Mouse (Mus musculus): Measurements from ENCODE around the gene Gp6. TPM values are rescaled to one million over a fixed set of nuclear protein-coding genes. Genes with fewer than 3 reads are reported as not detected.
A peak's percentile ranks its signal among the peaks of the same experiment; 100 is the strongest.
"Not testable (repeated sequence)": the region's sequence is repeated elsewhere in the genome, so short reads cannot be mapped to it uniquely, and the experiment has no call there.

Gene Gp6
- polyA plus RNA-seq (2015; fragmentation: Nextera tagmentation; extraction: Ambion mirVana): 0.10 and 0.11 TPM in 2 replicates

DNA sequence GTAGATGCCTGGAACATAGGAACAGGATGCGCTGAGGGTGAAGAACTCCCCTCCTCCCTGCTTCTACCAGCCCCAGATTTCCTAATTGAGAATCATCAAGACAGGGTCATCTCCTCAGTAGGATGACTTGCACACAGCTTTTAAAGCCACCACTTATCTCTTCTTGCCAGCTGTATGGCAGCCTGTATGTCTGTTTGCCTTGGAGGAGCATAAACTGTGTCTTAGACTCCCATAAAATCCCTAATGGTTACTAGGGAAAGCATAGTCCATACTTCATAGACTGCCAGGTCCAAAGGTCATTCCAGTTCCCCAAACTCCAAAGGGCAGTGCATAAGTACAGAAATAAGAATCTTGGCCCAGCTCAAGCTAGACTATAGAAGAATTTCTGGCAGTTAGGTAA lies at the start of gene Gp6:
Gene Gp6, minus strand, starts transcription at position 15 of the 400 bp plus-strand sequence.
- no peaks in the 10 kb centered on the region for H3K27me3 ChIP-seq
- H3K36me3 ChIP-seq: no peaks in the 10 kb centered on the region
- no peak within 1 kb of the TSS for H3K27ac ChIP-seq
- no peak within 1 kb of the TSS for H3K4me3 ChIP-seq
- no peak within 1 kb of the TSS for H3K9ac ChIP-seq
- no peaks in the 10 kb centered on the region for H3K4me1 ChIP-seq
- 93% methylated on average over 1 of the region's 1 CpGs for WGBS
- H3K9me3 ChIP-seq: no peaks in the 10 kb centered on the region
- no peak within 1 kb of the TSS for H3K4me2 ChIP-seq
- no peak for ATAC-seq (ENCODE audit: insufficient number of reproducible peaks, insufficient read depth, low FRiP score, low TSS enrichment, low read depth)

DNA sequence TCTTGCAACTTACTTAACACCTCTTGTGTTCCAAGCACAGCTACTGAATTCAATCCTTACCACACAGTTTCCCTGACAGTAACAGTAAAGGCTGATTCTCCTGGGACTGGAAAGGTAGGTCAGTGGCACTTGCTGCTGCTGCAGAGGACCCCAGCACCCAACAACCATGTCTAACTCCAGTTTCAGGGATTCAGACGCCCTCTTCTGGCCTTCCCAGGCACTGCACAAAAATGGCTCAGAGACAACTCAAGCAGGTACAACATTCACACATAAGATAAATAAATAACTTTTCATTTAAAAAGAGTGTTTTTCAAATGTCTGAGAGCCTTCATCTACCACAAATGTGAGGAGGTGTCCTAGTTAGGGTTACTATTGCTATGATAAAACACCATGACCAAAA lies 49.6 kb upstream of the Gp6 start:
- no peaks in the 10 kb centered on the region for H3K27me3 ChIP-seq
- no peak overlapping the region for H3K9ac ChIP-seq
- no peak overlapping the region for H3K4me3 ChIP-seq
- no peaks in the 10 kb centered on the region for H3K9me3 ChIP-seq
- H3K4me2 ChIP-seq: no peak overlapping the region
- ATAC-seq (ENCODE audit: insufficient number of reproducible peaks, insufficient read depth, low FRiP score, low TSS enrichment, low read depth): no peak
- H3K4me1 ChIP-seq: no peaks in the 10 kb centered on the region
- H3K36me3 ChIP-seq: peaks cover 21% of the 10 kb centered on the region
- no peak overlapping the region for H3K27ac ChIP-seq
- 6% methylated on average over 1 of the region's 1 CpGs for WGBS

DNA sequence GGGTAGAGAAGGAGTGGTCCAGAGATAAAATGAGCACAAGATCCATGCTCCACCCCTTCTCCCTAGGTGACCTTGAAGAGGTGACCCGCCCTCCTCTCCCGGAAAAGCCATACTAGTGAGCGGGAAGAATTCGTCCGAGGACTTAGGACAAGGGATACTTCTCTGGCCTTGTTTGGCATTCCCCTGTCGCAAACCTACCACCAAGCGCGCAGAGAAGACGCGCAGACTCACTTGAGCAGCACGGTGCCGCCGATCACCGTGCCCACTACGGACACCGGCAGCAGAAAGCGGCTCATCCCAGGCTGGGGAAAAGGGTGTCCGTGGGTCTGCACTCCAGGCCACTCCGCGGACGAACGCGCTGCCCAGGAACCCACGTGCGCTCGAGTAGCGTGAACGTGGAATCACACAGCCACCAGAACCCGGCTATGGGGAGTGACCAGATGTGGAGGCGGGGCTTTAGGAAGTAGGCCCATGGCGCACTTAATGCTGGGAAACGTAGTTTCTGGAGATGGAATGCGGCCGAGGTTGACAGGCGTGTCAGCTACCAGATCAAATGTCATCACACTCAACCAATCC lies 47.8 kb upstream of the Gp6 start, which contains the start of gene Rdh13:
Gene Rdh13, minus strand, starts transcription at position 434 of the 576 bp plus-strand sequence.
- under 1% methylated on average over 35 of the region's 35 CpGs for WGBS
- Histone ChIP-seq H3K27ac (peak within 1 kb of the TSS; percentile 24), H3K9ac (peak within 1 kb of the TSS; percentile 79), H3K27me3 (no peaks in the 10 kb centered on the region), H3K4me1 (no peaks in the 10 kb centered on the region), H3K4me2 (peak within 1 kb of the TSS; percentile 70), H3K36me3 (peaks cover 39% of the 10 kb centered on the region), H3K4me3 (peak within 1 kb of the TSS; percentile 80), H3K9me3 (no peaks in the 10 kb centered on the region)
- peak; percentile 87 for ATAC-seq (ENCODE audit: insufficient number of reproducible peaks, insufficient read depth, low FRiP score, low TSS enrichment, low read depth)

DNA sequence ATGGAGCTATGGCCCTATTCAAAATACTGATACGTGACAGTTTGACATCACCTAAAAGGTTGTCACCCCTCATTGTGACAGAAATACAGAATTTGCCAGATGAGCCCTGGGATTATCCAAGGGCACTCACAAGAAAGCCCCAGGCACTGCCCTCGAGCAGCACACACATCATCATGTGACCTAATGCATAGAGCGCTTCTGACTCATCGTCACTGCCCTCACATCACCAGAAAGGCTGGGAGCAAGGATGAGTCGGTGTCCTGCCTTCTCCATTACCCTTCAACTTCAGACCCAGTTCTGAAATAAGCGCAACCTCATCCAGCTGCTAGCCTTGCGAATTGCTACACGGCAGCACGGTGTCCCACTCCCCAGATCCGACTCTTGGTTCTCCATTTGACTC lies 43.0 kb upstream of the Gp6 start:
- WGBS: 92% methylated on average over 10 of the region's 10 CpGs
- H3K36me3 ChIP-seq: peaks cover 75% of the 10 kb centered on the region
- no peak overlapping the region for H3K4me3 ChIP-seq
- H3K4me1 ChIP-seq: no peaks in the 10 kb centered on the region
- H3K27ac ChIP-seq: no peak overlapping the region
- no peak overlapping the region for H3K4me2 ChIP-seq
- no peaks in the 10 kb centered on the region for H3K27me3 ChIP-seq
- H3K9me3 ChIP-seq: no peaks in the 10 kb centered on the region
- no peak overlapping the region for H3K9ac ChIP-seq
- ATAC-seq (ENCODE audit: insufficient number of reproducible peaks, insufficient read depth, low FRiP score, low TSS enrichment, low read depth): no peak

DNA sequence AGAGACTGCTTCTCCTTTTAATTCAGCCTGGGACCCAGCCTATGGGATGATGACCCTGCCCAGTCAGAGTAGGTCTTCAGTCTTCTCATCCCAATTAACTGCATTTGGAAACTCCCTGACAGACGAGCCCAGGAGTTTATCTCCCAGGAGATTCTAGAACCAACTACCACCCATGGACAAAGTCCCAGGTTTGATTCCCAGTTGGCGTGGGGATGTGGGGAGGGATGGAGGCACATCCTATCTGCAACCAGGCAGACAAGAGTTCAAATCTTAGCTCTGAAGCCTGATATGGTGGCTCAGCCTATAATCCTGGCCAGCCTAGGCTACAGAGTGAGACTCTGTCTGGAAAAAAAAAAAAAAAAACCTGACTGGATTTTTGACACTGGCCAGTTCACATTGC lies 40.2 kb upstream of the Gp6 start:
- H3K36me3 ChIP-seq: peaks cover 88% of the 10 kb centered on the region
- H3K9ac ChIP-seq: no peak overlapping the region
- ATAC-seq (ENCODE audit: insufficient number of reproducible peaks, insufficient read depth, low FRiP score, low TSS enrichment, low read depth): no peak
- no peak overlapping the region for H3K4me2 ChIP-seq
- no peak overlapping the region for H3K27ac ChIP-seq
- H3K9me3 ChIP-seq: no peaks in the 10 kb centered on the region
- WGBS: 90% methylated on average over 2 of the region's 2 CpGs
- H3K4me1 ChIP-seq: no peaks in the 10 kb centered on the region
- H3K27me3 ChIP-seq: no peaks in the 10 kb centered on the region
- no peak overlapping the region for H3K4me3 ChIP-seq

DNA sequence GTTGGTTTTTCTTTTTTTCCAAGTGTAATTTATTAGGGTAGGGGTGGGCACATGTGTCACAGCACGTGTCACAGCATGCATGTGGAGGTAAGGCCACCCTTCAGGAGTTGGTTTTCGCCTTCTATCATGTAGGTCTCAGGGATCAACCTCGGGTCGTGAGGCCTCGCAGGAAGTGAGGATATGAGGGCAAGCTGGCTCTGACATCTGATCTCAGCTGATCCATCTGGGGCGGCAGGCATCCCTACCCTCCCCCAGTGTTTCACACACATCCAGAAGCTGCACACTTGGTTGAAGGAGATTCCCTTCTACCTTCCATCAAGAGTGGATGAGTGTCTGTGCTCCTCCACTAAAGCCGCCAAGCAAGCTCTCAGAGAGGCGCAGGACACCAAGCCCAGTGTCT lies 34.5 kb upstream of the Gp6 start:
- Histone ChIP-seq H3K4me2 (no peak overlapping the region), H3K27ac (no peak overlapping the region), H3K27me3 (no peaks in the 10 kb centered on the region), H3K9me3 (peaks cover 4% of the 10 kb centered on the region; the same call in 1 of the 2 replicates), H3K4me3 (no peak overlapping the region), H3K36me3 (peaks cover 93% of the 10 kb centered on the region), H3K9ac (no peak overlapping the region), H3K4me1 (no peaks in the 10 kb centered on the region)
- ATAC-seq (ENCODE audit: insufficient number of reproducible peaks, insufficient read depth, low FRiP score, low TSS enrichment, low read depth): no peak
- WGBS: 82% methylated on average over 8 of the region's 8 CpGs

DNA sequence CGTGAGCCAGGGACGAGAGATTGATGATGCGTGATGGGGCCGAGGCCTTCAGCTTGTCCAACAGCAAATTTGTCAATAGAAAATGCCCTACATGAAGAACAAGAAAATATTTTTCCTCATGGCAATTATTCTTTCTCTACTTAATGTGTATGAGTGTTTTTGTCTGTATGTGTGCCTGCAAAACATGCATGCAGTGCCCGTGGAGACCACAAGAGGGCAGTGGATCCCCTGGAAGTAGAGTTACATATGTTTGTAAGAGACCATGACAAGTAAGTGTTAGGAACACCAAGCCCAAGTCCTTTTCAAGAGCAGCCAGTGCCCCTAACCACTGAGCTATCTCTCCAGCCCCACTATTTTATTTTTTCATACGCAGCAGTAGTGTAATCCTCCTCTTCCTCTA lies 34.0 kb upstream of the Gp6 start:
- Histone ChIP-seq H3K27ac (no peak overlapping the region), H3K4me3 (no peak overlapping the region), H3K9me3 (peaks cover 4% of the 10 kb centered on the region; the same call in 1 of the 2 replicates), H3K36me3 (peaks cover 91% of the 10 kb centered on the region), H3K27me3 (no peaks in the 10 kb centered on the region), H3K4me2 (no peak overlapping the region), H3K9ac (no peak overlapping the region), H3K4me1 (no peaks in the 10 kb centered on the region)
- WGBS: 82% methylated on average over 6 of the region's 6 CpGs
- no peak for ATAC-seq (ENCODE audit: insufficient number of reproducible peaks, insufficient read depth, low FRiP score, low TSS enrichment, low read depth)

DNA sequence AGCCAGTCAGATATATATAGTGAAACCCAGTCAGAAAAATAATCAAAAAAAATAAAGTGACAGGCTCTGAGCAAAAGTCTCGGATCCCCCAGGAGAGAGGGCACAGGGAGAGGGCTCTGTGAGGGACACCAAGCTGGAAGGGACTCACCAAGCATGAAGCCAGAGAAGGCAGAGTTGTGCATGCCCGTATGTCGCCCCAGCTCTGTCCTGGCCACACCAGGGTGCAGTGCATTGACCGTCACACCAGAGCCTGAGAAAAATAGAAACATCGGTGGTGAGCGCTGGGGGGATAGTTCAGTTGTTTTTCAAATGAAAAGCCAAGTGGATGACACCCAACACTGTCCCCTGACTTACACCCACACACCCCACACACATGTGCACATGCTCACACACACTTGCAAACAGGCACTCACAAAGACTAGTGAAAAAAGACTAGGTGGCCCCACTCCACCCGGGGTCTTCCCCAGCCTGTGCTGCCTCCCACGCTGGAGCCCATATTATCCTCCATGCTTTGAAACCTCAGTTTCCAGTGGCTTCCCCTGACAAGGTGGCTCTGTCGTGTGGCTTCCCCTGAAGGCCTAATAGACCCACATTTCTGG lies 32.8 kb upstream of the Gp6 start:
- no peak for ATAC-seq (ENCODE audit: insufficient number of reproducible peaks, insufficient read depth, low FRiP score, low TSS enrichment, low read depth)
- no peak overlapping the region for H3K4me3 ChIP-seq
- no peak overlapping the region for H3K4me2 ChIP-seq
- WGBS: 95% methylated on average over 9 of the region's 9 CpGs
- no peak overlapping the region for H3K27ac ChIP-seq
- H3K9me3 ChIP-seq: peaks cover 4% of the 10 kb centered on the region; the same call in 1 of the 2 replicates
- no peaks in the 10 kb centered on the region for H3K4me1 ChIP-seq
- H3K27me3 ChIP-seq: no peaks in the 10 kb centered on the region
- peaks cover 91% of the 10 kb centered on the region for H3K36me3 ChIP-seq
- H3K9ac ChIP-seq: no peak overlapping the region

DNA sequence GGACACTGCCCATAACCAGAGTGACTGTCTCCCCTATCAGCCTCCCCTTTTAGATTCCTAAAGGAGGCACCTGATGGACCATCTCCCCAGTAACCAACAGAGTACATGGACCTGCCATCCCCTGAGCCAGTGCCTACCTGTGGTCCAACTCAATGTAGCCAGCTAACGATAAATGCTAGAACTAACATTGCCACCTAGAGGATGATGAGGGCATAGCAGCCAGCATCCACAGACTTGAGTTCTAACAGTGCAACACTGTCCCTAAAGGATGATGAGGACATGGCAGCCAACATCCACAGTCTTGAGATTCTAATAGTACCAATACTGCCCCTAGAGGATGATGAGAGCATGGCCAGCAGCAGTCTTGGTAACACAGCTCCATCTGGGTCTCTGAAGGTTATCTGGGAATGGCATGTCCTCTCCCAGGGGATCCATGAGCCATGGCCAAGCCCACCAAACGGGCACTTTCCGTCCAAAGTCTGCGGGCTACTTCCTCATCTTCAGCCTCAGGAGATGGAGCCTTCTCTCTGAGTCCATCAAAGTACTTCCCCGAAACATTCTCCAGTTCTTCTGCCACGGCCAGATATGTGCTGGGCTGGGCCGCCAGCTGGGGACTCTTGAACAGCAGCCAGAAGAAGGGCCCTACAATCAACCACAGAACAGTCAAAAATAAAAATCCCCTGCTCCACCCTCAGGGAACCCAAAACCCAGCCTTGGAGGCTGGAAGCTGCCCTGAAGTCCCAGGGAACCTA lies 29.8 kb upstream of the Gp6 start:
- WGBS: 69% methylated on average over 7 of the region's 7 CpGs
- Histone ChIP-seq H3K4me3 (no peak overlapping the region), H3K36me3 (peaks cover 83% of the 10 kb centered on the region), H3K27ac (0 out of 2 replicates have a peak overlapping the region, but pooled peaks have one; percentile 7), H3K27me3 (no peaks in the 10 kb centered on the region), H3K4me2 (no peak overlapping the region), H3K9me3 (peaks cover 2% of the 10 kb centered on the region; the same call in 1 of the 2 replicates), H3K9ac (no peak overlapping the region), H3K4me1 (no peaks in the 10 kb centered on the region)
- ATAC-seq (ENCODE audit: insufficient number of reproducible peaks, insufficient read depth, low FRiP score, low TSS enrichment, low read depth): peak; percentile 79

DNA sequence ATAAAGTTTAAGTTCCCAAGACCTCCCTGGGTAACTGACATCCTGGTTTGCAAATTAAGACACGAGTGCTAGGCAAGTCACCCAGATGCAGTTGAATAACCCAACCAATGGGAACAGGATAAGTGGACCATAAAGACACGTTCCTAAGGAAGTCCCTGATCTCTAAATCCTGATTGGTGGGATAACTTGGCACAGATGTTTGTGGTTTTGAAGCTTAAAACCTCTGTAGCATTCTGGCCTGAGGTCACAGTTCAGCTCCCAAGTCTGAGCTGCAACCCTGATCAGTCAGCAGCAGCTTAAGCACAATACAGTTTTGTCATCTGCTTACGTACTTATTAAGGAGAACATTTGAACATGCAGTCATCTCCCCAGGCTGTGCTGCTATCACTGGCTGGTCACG lies 22.7 kb upstream of the Gp6 start:
- Histone ChIP-seq H3K4me3 (no peak overlapping the region), H3K9me3 (no peaks in the 10 kb centered on the region), H3K27ac (no peak overlapping the region), H3K9ac (no peak overlapping the region), H3K4me2 (no peak overlapping the region), H3K4me1 (no peaks in the 10 kb centered on the region), H3K27me3 (no peaks in the 10 kb centered on the region), H3K36me3 (peaks cover 20% of the 10 kb centered on the region)
- 34% methylated on average over 4 of the region's 4 CpGs for WGBS
- ATAC-seq (ENCODE audit: insufficient number of reproducible peaks, insufficient read depth, low FRiP score, low TSS enrichment, low read depth): no peak

DNA sequence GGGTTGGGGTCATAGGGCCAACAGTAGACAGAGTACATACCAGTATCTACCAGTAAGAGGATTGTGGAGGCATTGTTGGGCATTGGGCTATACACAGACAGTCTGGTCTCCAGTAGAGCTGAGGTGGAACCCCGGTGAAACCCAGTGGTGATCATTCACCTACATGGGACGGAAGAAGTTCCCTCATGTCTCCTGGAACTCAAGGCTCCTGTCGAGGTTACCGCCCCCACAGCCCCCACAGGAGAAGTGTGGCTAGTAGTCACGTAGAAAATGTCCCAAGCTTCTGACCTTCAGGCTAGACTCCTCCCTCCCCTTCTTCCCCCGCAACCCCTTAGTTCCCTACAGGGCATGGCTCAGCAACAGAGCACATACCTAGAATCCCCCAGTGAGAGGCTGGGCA lies 22.1 kb upstream of the Gp6 start:
- H3K4me2 ChIP-seq: no peak overlapping the region
- no peaks in the 10 kb centered on the region for H3K4me1 ChIP-seq
- H3K4me3 ChIP-seq: no peak overlapping the region
- no peaks in the 10 kb centered on the region for H3K27me3 ChIP-seq
- H3K36me3 ChIP-seq: peaks cover 14% of the 10 kb centered on the region
- no peak for ATAC-seq (ENCODE audit: insufficient number of reproducible peaks, insufficient read depth, low FRiP score, low TSS enrichment, low read depth)
- H3K9me3 ChIP-seq: no peaks in the 10 kb centered on the region
- WGBS: 86% methylated on average over 6 of the region's 6 CpGs
- no peak overlapping the region for H3K27ac ChIP-seq
- no peak overlapping the region for H3K9ac ChIP-seq

DNA sequence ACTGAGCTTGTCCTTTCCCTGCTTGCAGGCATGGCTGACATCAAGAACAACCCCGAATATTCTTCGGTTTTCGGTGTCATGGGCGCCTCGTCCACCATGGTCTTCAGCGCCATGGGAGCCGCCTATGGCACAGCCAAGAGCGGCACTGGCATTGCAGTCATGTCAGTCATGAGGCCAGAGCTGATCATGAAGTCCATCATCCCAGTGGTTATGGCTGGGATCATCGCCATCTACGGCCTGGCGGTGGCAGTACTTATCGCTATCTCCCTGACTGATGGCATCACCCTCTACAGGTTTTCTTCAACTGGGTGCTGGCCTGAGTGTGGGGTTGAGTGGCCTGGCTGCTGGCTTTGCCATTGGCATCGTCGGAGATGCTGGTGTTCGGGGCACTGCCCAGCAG lies 14.9 kb upstream of the Gp6 start:
- H3K36me3 ChIP-seq; H3K4me2 ChIP-seq; ATAC-seq (ENCODE audit: insufficient number of reproducible peaks, insufficient read depth, low FRiP score, low TSS enrichment, low read depth); H3K27ac ChIP-seq; H3K27me3 ChIP-seq; H3K4me3 ChIP-seq; H3K9me3 ChIP-seq; H3K4me1 ChIP-seq; H3K9ac ChIP-seq: not testable (repeated sequence)
- WGBS: 95% methylated on average over 15 of the region's 15 CpGs

All from embryonic facial prominence, embryonic 13.5 days (tissue).